Mouse (Mus musculus) granulocyte monocyte progenitor cell, adult 5-6 weeks (primary cell): ENCODE data around the gene Slc7a4. TPM values are rescaled to one million over a fixed set of nuclear protein-coding genes. Genes with fewer than 3 reads are reported as not detected.

ENCODE experiments used
- ATAC-seq: replicated peaks from 2 replicates; pipeline ENCODE4 v1.8.0; 2016; ENCODE audit warnings: mild to moderate bottlenecking, moderate TSS enrichment, inconsistent platforms; ENCODE audit not compliant: poor library complexity, severe bottlenecking
- total RNA-seq, 2 experiments: library from RNA; stranded (forward) in 1 of 2; stranded (reverse) in 1 of 2; fragments of 200-712, 200-1000 nt in 1 of 2; fragments of >200 nt in 1 of 2; fragmentation: Nextera tagmentation in 1 of 2; gene quantifications; 2 replicates each; pipeline ENCODE4 v1.2.3; 2014 to 2017

Gene Slc7a4
- total RNA-seq, 2 experiments from 2014 or later: 2.0 to 2.9 TPM

- no peak for ATAC-seq
Observed at GRCm38 (mm10) chr16:17527606-17528005, 55.4 kb downstream of the Slc7a4 start.

- ATAC-seq: no peak
Observed at GRCm38 (mm10) chr16:17526223-17526622, 56.8 kb downstream of the Slc7a4 start.

GRCm38 (mm10) chr16:17525524-17525923, 57.5 kb downstream of the Slc7a4 start:
- ATAC-seq: no peak

GRCm38 (mm10) chr16:17524156-17524555, 58.9 kb downstream of the Slc7a4 start:
- no peak for ATAC-seq

Other genes with a start within 250 kb of the Slc7a4 start
- 18.4 and 21.0 TPM in 2 replicates for gene Snap29, start 177.2 kb downstream of the Slc7a4 start, total RNA-seq (2014; fragmentation: Nextera tagmentation)
- gene Snap29, start 177.2 kb downstream of the Slc7a4 start, total RNA-seq (2017): 14.8 and 20.3 TPM in 2 replicates
- 52.5 and 78.2 TPM in 2 replicates for gene Pi4ka, start 176.9 kb downstream of the Slc7a4 start, total RNA-seq (2014; fragmentation: Nextera tagmentation)
- gene Pi4ka, start 176.9 kb downstream of the Slc7a4 start, total RNA-seq (2017): 28.3 and 29.5 TPM in 2 replicates
- 26.0 and 30.1 TPM in 2 replicates for gene Crkl, start 131.2 kb downstream of the Slc7a4 start, total RNA-seq (2014; fragmentation: Nextera tagmentation)
- gene Crkl, start 131.2 kb downstream of the Slc7a4 start, total RNA-seq (2017): 19.4 and 20.9 TPM in 2 replicates
- gene Aifm3, start 93.6 kb downstream of the Slc7a4 start, total RNA-seq (2014; fragmentation: Nextera tagmentation): not detected in 2 replicates
- gene Aifm3, start 93.6 kb downstream of the Slc7a4 start, total RNA-seq (2017): not detected in 2 replicates
- gene Lztr1, start 74.5 kb downstream of the Slc7a4 start, total RNA-seq (2014; fragmentation: Nextera tagmentation): 35.0 and 51.1 TPM in 2 replicates
- 47.1 and 73.7 TPM in 2 replicates for gene Lztr1, start 74.5 kb downstream of the Slc7a4 start, total RNA-seq (2017)
- gene Thap7, start 52.1 kb downstream of the Slc7a4 start, total RNA-seq (2014; fragmentation: Nextera tagmentation): 18.4 and 24.8 TPM in 2 replicates
- 32.1 and 43.8 TPM in 2 replicates for gene Thap7, start 52.1 kb downstream of the Slc7a4 start, total RNA-seq (2017)
- gene Lrrc74b, start 22.0 kb downstream of the Slc7a4 start, total RNA-seq (2014; fragmentation: Nextera tagmentation): not detected in 2 replicates
- gene Lrrc74b, start 22.0 kb downstream of the Slc7a4 start, total RNA-seq (2017): not detected in 2 replicates
- gene P2rx6, start 21.3 kb downstream of the Slc7a4 start, total RNA-seq (2014; fragmentation: Nextera tagmentation): not detected in 2 replicates
- gene P2rx6, start 21.3 kb downstream of the Slc7a4 start, total RNA-seq (2017): not detected in 2 replicates
- gene Smpd4, start 36.1 kb upstream of the Slc7a4 start, total RNA-seq (2014; fragmentation: Nextera tagmentation): 69.2 and 77.1 TPM in 2 replicates
- 39.3 and 54.7 TPM in 2 replicates for gene Smpd4, start 36.1 kb upstream of the Slc7a4 start, total RNA-seq (2017)
- not detected in 2 replicates for gene Ccdc74a, start 63.3 kb upstream of the Slc7a4 start, total RNA-seq (2014; fragmentation: Nextera tagmentation)
- not detected in 2 replicates for gene Ccdc74a, start 63.3 kb upstream of the Slc7a4 start, total RNA-seq (2017)
- 59.4 and 61.7 TPM in 2 replicates for gene Med15, start 149.7 kb upstream of the Slc7a4 start, total RNA-seq (2014; fragmentation: Nextera tagmentation)
- gene Med15, start 149.7 kb upstream of the Slc7a4 start, total RNA-seq (2017): 21.3 and 23.7 TPM in 2 replicates
- gene Klhl22, start 176.4 kb upstream of the Slc7a4 start, total RNA-seq (2014; fragmentation: Nextera tagmentation): 16.7 and 20.1 TPM in 2 replicates
- 13.2 and 24.6 TPM in 2 replicates for gene Klhl22, start 176.4 kb upstream of the Slc7a4 start, total RNA-seq (2017)
- 1.1 TPM in 1 of 2 replicates, not detected in the other for gene Scarf2, start 214.1 kb upstream of the Slc7a4 start, total RNA-seq (2014; fragmentation: Nextera tagmentation)
- not detected in 2 replicates for gene Scarf2, start 214.1 kb upstream of the Slc7a4 start, total RNA-seq (2017)
- not detected in 2 replicates for gene B830017H08Rik, start 249.9 kb upstream of the Slc7a4 start, total RNA-seq (2014; fragmentation: Nextera tagmentation)
- gene B830017H08Rik, start 249.9 kb upstream of the Slc7a4 start, total RNA-seq (2017): not detected in 2 replicates